Mouse (Mus musculus): ENCODE data around the gene Ednra. TPM values are rescaled to one million over a fixed set of nuclear protein-coding genes. Genes with fewer than 3 reads are reported as not detected.
"Not testable (repeated sequence)": the region's sequence is repeated elsewhere in the genome, so short reads cannot be mapped to it uniquely, and the experiment has no call there.

Gene Ednra
- polyA plus RNA-seq, 1 experiment from 2014 or later: 3.9 TPM

DNA sequence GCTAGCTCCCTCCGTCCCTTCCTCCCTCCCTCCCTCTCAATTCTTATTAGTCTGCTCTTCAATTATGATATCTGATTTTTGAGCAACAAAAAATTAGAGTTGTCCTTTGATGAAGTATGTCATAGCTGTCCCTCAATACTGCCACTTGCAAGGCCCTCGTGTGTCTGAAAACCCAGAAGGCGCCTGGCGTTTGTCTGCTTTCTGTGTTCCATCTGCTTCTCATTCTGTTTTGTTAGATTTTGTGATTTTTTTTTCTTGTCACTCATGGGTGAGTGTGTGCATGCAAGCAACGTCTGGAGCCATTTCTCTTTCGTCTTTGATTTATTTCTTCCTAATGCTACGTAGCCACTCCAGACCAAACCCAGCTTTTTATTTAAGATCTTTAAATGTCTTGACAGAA lies 9.8 kb downstream of the Ednra start:
- no peaks in the 10 kb centered on the region for H3K27me3 ChIP-seq (replicated peaks)
- 68% methylated on average over 7 of the region's 7 CpGs for WGBS (ENCODE audit: insufficient replicate concordance)
- H3K4me1 ChIP-seq: peaks cover 7% of the 10 kb centered on the region; the same call in 1 of the 2 replicates

DNA sequence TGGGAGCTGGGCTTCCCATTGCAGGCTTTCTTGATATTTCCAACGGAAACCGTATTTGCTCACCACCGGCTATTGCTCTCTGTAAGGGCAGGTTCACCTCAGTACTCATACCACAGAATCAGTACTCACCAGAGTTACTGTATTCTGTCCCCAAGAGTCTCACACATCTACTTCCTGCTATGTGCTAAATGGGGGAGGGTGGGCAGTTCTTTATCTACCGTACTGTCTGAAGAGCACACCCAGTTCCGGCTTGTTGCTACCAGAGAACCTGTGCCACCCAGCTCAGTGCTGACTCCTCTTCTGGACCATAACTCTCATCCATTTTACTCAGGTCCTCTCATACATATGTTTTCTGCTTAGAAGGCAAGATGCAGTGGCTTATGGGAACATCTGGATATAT lies 10.6 kb downstream of the Ednra start:
- Histone ChIP-seq H3K4me3 (no peak overlapping the region), H3K27me3 (replicated peaks) (no peaks in the 10 kb centered on the region), H3K9ac (no peak overlapping the region), H3K36me3 (no peaks in the 10 kb centered on the region), H3K4me2 (no peak overlapping the region), H3K4me1 (peaks cover 7% of the 10 kb centered on the region; the same call in 1 of the 2 replicates), H3K27ac (no peak overlapping the region), H3K9me3 (replicated peaks) (no peaks in the 10 kb centered on the region)
- no peak; the same call in 1 of the 2 replicates for ATAC-seq
- 39% methylated on average over 5 of the region's 5 CpGs for WGBS (ENCODE audit: insufficient replicate concordance)

More for the DNA sequence above, 9.8 kb downstream of the Ednra start:
- Histone ChIP-seq H3K9me3 (replicated peaks) (no peaks in the 10 kb centered on the region), H3K36me3 (no peaks in the 10 kb centered on the region), H3K4me3 (no peak overlapping the region), H3K27ac (no peak overlapping the region), H3K9ac (no peak overlapping the region), H3K4me2 (no peak overlapping the region)
- no peak for ATAC-seq

DNA sequence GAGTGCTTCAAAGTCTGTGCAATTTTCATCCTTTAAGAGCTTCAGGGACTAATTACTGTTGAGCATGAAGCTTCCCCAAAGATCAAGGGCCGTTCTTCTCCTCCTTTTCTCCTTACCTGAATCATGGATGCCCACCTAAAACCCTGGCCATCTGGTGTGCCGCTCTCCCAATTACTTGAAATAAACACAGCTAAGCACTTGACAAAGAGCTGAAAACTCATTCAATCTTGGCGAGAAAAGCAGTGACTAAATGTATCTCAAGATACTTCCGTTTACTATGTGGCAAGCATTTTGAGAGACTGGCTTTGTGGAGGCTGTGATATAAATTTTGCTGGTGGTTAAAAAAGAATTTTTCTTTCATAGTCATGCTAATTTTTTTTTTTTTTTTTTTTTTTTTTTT lies 19.5 kb downstream of the Ednra start:
- no peak for ATAC-seq
- no peaks in the 10 kb centered on the region for H3K36me3 ChIP-seq
- no peak overlapping the region for H3K4me3 ChIP-seq
- no peaks in the 10 kb centered on the region for H3K9me3 ChIP-seq (replicated peaks)
- no peak overlapping the region for H3K27ac ChIP-seq
- no peaks in the 10 kb centered on the region for H3K27me3 ChIP-seq (replicated peaks)
- WGBS (ENCODE audit: insufficient replicate concordance): 64% methylated on average over 4 of the region's 4 CpGs
- H3K9ac ChIP-seq: no peak overlapping the region
- H3K4me2 ChIP-seq: no peak overlapping the region
- H3K4me1 ChIP-seq: no peaks in the 10 kb centered on the region

- WGBS (ENCODE audit: insufficient replicate concordance): 72% methylated on average over 10 of the region's 10 CpGs
- no peak for ATAC-seq
- H3K4me3 ChIP-seq: no peak overlapping the region
- H3K4me2 ChIP-seq: no peak overlapping the region
- H3K9me3 ChIP-seq (replicated peaks): no peaks in the 10 kb centered on the region
- no peak overlapping the region for H3K9ac ChIP-seq
- no peaks in the 10 kb centered on the region for H3K36me3 ChIP-seq
- no peaks in the 10 kb centered on the region for H3K27me3 ChIP-seq (replicated peaks)
- H3K4me1 ChIP-seq: no peaks in the 10 kb centered on the region
- H3K27ac ChIP-seq: no peak overlapping the region
Observed at GRCm38 (mm10) chr8:77698028-77698427, 26.2 kb downstream of the Ednra start.

DNA sequence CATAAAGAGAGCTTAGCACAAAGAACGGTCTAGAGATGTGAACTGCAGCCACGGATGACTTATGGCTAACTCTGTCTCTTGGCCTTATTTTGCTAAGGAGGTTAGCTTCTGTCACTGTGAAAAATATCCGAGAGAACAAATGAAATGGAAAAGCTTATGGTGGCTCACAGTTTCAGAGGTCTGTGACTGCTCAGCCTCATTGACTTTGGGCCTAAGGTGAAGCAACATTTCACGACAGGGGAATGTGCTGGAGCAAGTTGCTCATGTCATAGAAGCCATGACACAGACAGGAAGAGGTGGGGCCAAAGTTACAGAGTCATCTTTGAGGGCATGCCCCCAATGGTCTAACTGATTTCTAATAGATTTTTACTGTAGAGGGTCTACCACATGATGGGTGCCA lies 28.1 kb downstream of the Ednra start:
- Histone ChIP-seq H3K36me3 (no peaks in the 10 kb centered on the region), H3K27ac (no peak overlapping the region), H3K4me1 (no peaks in the 10 kb centered on the region), H3K4me2 (no peak overlapping the region), H3K27me3 (replicated peaks) (no peaks in the 10 kb centered on the region), H3K9me3 (replicated peaks) (no peaks in the 10 kb centered on the region), H3K4me3 (no peak overlapping the region), H3K9ac (no peak overlapping the region)
- ATAC-seq: no peak
- WGBS (ENCODE audit: insufficient replicate concordance): 59% methylated on average over 4 of the region's 4 CpGs

DNA sequence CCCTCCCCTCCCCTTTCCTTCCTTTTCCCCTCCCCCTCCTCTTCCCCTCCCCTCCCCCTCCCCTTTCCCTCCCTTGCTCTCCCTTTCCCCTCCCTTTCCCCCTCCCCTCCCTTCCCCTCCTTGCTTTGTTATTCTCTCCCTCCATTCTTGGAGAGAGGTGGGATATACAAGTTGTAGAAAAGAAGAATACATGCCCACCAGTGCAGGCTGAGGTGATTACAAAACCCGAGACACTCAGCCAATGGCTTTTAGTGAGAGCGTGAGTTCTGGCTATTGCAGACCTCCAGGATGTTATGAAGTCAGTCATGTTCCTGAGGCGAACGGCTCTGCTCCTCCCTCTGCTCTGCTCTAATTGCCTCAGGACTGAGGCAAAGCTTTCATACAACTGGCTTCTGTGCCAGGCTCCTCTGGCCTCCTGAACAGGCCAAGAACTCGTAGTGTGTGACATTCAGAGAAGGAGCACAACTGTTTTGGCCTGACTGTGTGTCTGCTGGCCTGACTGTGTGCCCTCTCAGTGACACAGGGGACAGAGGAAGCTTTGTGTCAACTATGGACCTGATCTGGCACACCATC lies 28.7 kb downstream of the Ednra start:
- H3K4me2 ChIP-seq: no peak overlapping the region
- 42% methylated on average over 5 of the region's 5 CpGs for WGBS (ENCODE audit: insufficient replicate concordance)

DNA sequence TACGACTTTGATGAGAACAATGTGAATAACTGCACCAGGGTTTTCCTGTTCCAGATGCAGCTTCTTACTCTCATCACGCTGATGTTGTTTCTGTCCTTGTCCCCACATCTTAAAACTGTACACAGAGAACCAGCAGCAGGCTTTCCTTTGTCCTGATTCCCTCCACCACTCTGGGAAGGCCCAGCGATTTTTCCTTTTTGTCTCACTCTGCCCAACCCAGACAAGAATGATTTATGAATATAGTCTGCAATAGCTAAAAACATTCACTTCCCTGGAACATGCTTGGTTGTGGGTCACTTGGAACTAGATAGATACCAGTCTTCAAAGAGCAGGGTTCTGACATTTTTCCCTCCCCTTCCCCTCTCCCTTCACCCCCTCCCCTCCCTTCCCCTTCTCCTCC lies 29.2 kb downstream of the Ednra start:
- 59% methylated on average over 3 of the region's 3 CpGs for WGBS (ENCODE audit: insufficient replicate concordance)
- H3K36me3 ChIP-seq: no peaks in the 10 kb centered on the region
- no peak for ATAC-seq
- no peak overlapping the region for H3K27ac ChIP-seq
- H3K27me3 ChIP-seq (replicated peaks): no peaks in the 10 kb centered on the region
- no peak overlapping the region for H3K9ac ChIP-seq
- H3K4me1 ChIP-seq: no peaks in the 10 kb centered on the region
- no peak overlapping the region for H3K4me3 ChIP-seq
- H3K9me3 ChIP-seq (replicated peaks): no peaks in the 10 kb centered on the region
- no peak overlapping the region for H3K4me2 ChIP-seq

More for the DNA sequence above, 28.7 kb downstream of the Ednra start:
- Histone ChIP-seq H3K9me3 (replicated peaks) (no peaks in the 10 kb centered on the region), H3K4me3 (no peak overlapping the region), H3K9ac (no peak overlapping the region), H3K4me1 (no peaks in the 10 kb centered on the region), H3K27me3 (replicated peaks) (no peaks in the 10 kb centered on the region), H3K27ac (no peak overlapping the region), H3K36me3 (no peaks in the 10 kb centered on the region)
- no peak for ATAC-seq

GRCm38 (mm10) chr8:77694588-77694987 lies 29.7 kb downstream of the Ednra start:
- no peaks in the 10 kb centered on the region for H3K36me3 ChIP-seq
- no peaks in the 10 kb centered on the region for H3K9me3 ChIP-seq (replicated peaks)
- H3K4me2 ChIP-seq: no peak overlapping the region
- WGBS (ENCODE audit: insufficient replicate concordance): 78% methylated on average over 4 of the region's 4 CpGs
- H3K27me3 ChIP-seq (replicated peaks): no peaks in the 10 kb centered on the region
- H3K9ac ChIP-seq: no peak overlapping the region
- no peak overlapping the region for H3K4me3 ChIP-seq
- no peaks in the 10 kb centered on the region for H3K4me1 ChIP-seq
- ATAC-seq: no peak
- no peak overlapping the region for H3K27ac ChIP-seq

DNA sequence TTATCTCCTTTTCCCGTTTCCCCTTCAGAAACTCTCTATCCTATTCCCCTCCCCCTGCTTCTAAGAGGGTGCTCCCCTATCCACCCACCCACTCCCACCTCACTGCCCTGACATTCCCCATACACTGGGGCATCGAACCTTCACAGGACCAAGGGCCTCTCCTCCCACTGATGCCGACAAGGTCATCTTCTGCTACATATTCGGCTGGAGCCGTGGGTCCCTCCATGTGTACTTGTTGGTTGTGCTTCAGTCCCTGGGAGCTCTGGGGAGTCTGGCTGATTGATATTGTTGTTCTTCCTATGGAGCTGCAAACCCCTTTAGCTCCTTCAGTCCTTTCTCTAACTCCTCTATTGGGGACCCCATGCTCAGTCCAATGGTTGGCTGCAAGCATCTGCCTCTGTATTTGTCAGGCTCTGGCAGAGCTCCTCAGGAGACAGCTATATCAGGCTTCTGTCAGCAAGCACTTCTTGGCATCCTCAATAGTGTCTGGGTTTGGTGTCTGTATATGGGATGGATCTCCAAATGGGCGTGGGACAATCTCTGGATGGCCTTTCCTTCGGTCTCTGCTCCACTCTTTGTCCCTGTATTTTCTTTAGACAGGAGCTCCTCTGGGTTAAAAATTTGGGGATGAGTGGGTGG lies 34.7 kb downstream of the Ednra start:
- not testable (repeated sequence) for H3K27me3 ChIP-seq (replicated peaks); H3K4me1 ChIP-seq; H3K4me3 ChIP-seq; H3K9ac ChIP-seq; H3K27ac ChIP-seq; ATAC-seq; H3K36me3 ChIP-seq; H3K4me2 ChIP-seq; H3K9me3 ChIP-seq (replicated peaks)
- WGBS (ENCODE audit: insufficient replicate concordance): 67% methylated on average over 7 of the region's 7 CpGs

DNA sequence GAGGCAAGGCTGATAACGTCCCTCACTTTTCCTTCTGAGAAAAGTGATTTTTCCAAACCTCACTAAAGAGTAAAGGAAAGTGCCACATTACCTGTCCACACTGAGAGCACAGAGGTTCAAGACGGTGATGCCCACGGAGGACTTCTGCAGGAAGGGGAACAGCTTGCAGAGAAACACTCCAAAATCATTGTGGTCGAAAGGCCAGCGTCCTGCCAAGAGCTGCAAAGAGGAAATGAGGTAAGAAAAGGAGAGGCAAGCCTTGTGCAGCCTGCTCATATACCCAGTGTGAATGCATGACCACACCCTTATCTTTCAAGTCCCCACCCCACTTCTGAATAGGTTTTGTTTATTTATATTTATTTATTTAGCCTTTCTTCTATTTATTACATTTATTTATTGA lies 35.3 kb downstream of the Ednra start:
- 30% methylated on average over 5 of the region's 5 CpGs for WGBS (ENCODE audit: insufficient replicate concordance)
- H3K36me3 ChIP-seq: no peaks in the 10 kb centered on the region
- H3K4me2 ChIP-seq: no peak overlapping the region
- ATAC-seq: no peak
- H3K9ac ChIP-seq: no peak overlapping the region
- no peak overlapping the region for H3K27ac ChIP-seq
- no peak overlapping the region for H3K4me3 ChIP-seq
- H3K9me3 ChIP-seq (replicated peaks): no peaks in the 10 kb centered on the region
- no peaks in the 10 kb centered on the region for H3K4me1 ChIP-seq
- H3K27me3 ChIP-seq (replicated peaks): no peaks in the 10 kb centered on the region

GRCm38 (mm10) chr8:77684372-77684771 lies 39.9 kb downstream of the Ednra start:
- H3K36me3 ChIP-seq: no peaks in the 10 kb centered on the region
- H3K27me3 ChIP-seq (replicated peaks): no peaks in the 10 kb centered on the region
- no peaks in the 10 kb centered on the region for H3K9me3 ChIP-seq (replicated peaks)
- H3K27ac ChIP-seq: no peak overlapping the region
- H3K4me3 ChIP-seq: no peak overlapping the region
- no peak overlapping the region for H3K4me2 ChIP-seq
- WGBS (ENCODE audit: insufficient replicate concordance): 83% methylated on average over 6 of the region's 6 CpGs
- H3K4me1 ChIP-seq: no peaks in the 10 kb centered on the region
- no peak overlapping the region for H3K9ac ChIP-seq
- ATAC-seq: no peak

DNA sequence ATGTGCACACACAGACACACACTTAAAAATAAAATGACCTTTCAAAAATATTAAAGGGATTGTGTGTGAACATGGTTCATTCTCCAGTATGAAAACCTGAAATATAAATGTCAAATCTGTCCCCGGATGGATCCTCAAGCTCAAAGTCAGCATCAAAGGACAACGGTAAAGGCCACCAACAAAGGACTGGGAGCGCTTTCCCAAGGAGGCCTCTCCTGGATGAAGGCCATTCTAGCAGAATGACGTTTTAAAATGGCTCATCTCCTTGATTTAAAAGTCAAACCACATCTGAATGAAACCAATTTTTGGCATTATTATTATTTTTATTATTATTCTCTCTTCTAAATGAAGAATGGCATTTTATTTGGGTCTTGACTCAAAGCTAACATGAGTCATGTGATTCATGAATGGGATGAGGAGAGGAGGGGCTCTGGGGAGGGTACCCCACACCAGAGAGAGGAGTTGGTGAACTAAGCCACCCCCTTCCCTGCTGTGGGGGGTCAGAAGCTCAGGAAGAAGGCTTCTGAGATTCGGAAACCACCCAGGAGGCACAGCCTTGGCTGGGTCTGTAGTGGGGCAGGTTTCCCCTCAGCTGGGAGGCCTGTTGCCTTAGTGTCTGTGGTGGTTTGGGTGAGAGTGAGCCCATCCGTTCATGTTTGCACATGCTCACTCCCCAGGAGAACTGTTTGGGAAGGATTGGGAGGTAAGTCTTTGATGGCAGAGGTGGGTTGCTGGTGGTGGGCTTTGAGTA lies 40.7 kb downstream of the Ednra start:
- H3K4me3 ChIP-seq: no peak overlapping the region
- WGBS (ENCODE audit: insufficient replicate concordance): 71% methylated on average over 6 of the region's 6 CpGs
- H3K27ac ChIP-seq: no peak overlapping the region
- no peaks in the 10 kb centered on the region for H3K9me3 ChIP-seq (replicated peaks)
- H3K27me3 ChIP-seq (replicated peaks): no peaks in the 10 kb centered on the region
- no peak overlapping the region for H3K4me2 ChIP-seq
- ATAC-seq: no peak
- H3K9ac ChIP-seq: no peak overlapping the region
- H3K36me3 ChIP-seq: no peaks in the 10 kb centered on the region
- H3K4me1 ChIP-seq: no peaks in the 10 kb centered on the region
